Mouse (Mus musculus) liver, postnatal 0 days (tissue): ENCODE measurements around the gene Rbm20.

Experiments used
- CTCF ChIP-seq: sonication (generic); IDR thresholded peaks from 2 replicates; pipeline ENCODE4 v1.5.1; 2016; ENCODE audit warnings: antibody characterized with exemption, low read depth
- EP300 ChIP-seq: IDR thresholded peaks from 2 replicates; pipeline ENCODE4 v1.6.1; 2016; ENCODE audit warnings: antibody characterized with exemption, low read depth, mild to moderate bottlenecking

GRCm38 (mm10) chr19:53727277-53727676, 50.2 kb downstream of the Rbm20 start:
- TF ChIP-seq EP300: no peak
- no peak for TF ChIP-seq CTCF
